7 mouse cellular contexts compared by ENCODE assay signal in genomic region chr11:97698741-97699611, GRCm38 (mm10). TPM values are rescaled to one million over a fixed set of nuclear protein-coding genes. Genes with fewer than 3 reads are reported as not detected.
A peak's percentile ranks its signal among the peaks of the same experiment; 100 is the strongest.
DNase-seq lines count a peak whose midpoint lies in the region; ATAC-seq and TF ChIP-seq lines count a peak whose summit lies in the region.

No protein-coding gene starts in this region.

- DNase-seq in adrenal gland, adult 18-20 months (ENCODE audit: low spot score in 2 of 2) = peak; percentile 74 to 78
- peak; percentile 87 for DNase-seq in embryonic facial prominence, embryonic 11.5 days (ENCODE audit: low spot score)
- peak; percentile 86 for DNase-seq in kidney, postnatal 0 days (ENCODE audit: low spot score)
- peak; percentile 70 for DNase-seq in lung, postnatal 25 days (ENCODE audit: low spot score)

- H3K27me3 ChIP-seq in ES-Bruce4 (ENCODE audit: control insufficient read depth, insufficient read depth, low read length, poor library complexity, severe bottlenecking) = no peaks in the 10 kb centered on the region
- H3K27me3 ChIP-seq in embryonic facial prominence, embryonic 11.5 days (ENCODE audit: control insufficient read depth, insufficient read depth, low read length) = no peaks in the 10 kb centered on the region
- H3K27me3 ChIP-seq in heart, embryonic 13.5 days (replicated peaks) = no peaks in the 10 kb centered on the region
- no peaks in the 10 kb centered on the region for H3K27me3 ChIP-seq in kidney, postnatal 0 days (ENCODE audit: insufficient read depth, low read length)
- H3K27me3 ChIP-seq in small intestine, adult 2 months (ENCODE audit: control insufficient read depth, insufficient read depth, low read length) = no peaks in the 10 kb centered on the region

- TF ChIP-seq EP300 in ES-Bruce4 (IDR thresholded peaks at IDR 0.05; ENCODE audit: insufficient read depth, low read depth, low read length) = no peak

- TF ChIP-seq CTCF in ES-Bruce4 (IDR thresholded peaks at IDR 0.05; ENCODE audit: low read depth, low read length) = peak; percentile 48
- TF ChIP-seq CTCF in kidney, postnatal 0 days (IDR thresholded peaks at IDR 0.05; ENCODE audit: low read depth) = peak; percentile 62
- TF ChIP-seq CTCF in small intestine, adult 2 months (IDR thresholded peaks at IDR 0.05; ENCODE audit: extremely low read depth, insufficient read length, insufficient replicate concordance, low read depth, low read length) = 0 out of 2 replicates have a peak, but pooled peaks have one; percentile 16

- H3K4me1 ChIP-seq in ES-Bruce4 (ENCODE audit: control insufficient read depth, insufficient read depth, low read length) = peaks cover 6% of the 10 kb centered on the region
- H3K4me1 ChIP-seq in embryonic facial prominence, embryonic 11.5 days (ENCODE audit: control insufficient read depth, insufficient read depth, low read length) = peaks cover 18% of the 10 kb centered on the region
- H3K4me1 ChIP-seq in heart, embryonic 13.5 days = peaks cover 64% of the 10 kb centered on the region
- peaks cover 35% of the 10 kb centered on the region for H3K4me1 ChIP-seq in kidney, postnatal 0 days (replicated peaks; ENCODE audit: insufficient read depth, low read length)
- peaks cover 5% of the 10 kb centered on the region for H3K4me1 ChIP-seq in small intestine, adult 2 months (ENCODE audit: control insufficient read depth, insufficient read depth, insufficient read length, low read length)

- H3K9ac ChIP-seq in ES-Bruce4 (ENCODE audit: low read depth, poor library complexity, severe bottlenecking) = peak overlapping the region; percentile 97
- H3K9ac ChIP-seq in embryonic facial prominence, embryonic 11.5 days (replicated peaks; ENCODE audit: low read length) = peak overlapping the region; percentile 83
- peak overlapping the region; percentile 98 for H3K9ac ChIP-seq in heart, embryonic 13.5 days
- peak overlapping the region; percentile 93 for H3K9ac ChIP-seq in kidney, postnatal 0 days (ENCODE audit: low read depth, low read length)

- H3K36me3 ChIP-seq in ES-Bruce4 (ENCODE audit: control insufficient read depth, insufficient read depth, low read length, poor library complexity, severe bottlenecking) = no peaks in the 10 kb centered on the region
- no peaks in the 10 kb centered on the region; the same call in 1 of the 2 replicates for H3K36me3 ChIP-seq in embryonic facial prominence, embryonic 11.5 days (replicated peaks; ENCODE audit: control insufficient read depth, insufficient read depth, low read depth, low read length)
- H3K36me3 ChIP-seq in heart, embryonic 13.5 days = no peaks in the 10 kb centered on the region
- H3K36me3 ChIP-seq in kidney, postnatal 0 days (ENCODE audit: insufficient read depth, low read length) = no peaks in the 10 kb centered on the region
- no peaks in the 10 kb centered on the region for H3K36me3 ChIP-seq in small intestine, adult 2 months (ENCODE audit: control insufficient read depth, insufficient read depth, low read length)

- H3K27ac ChIP-seq in ES-Bruce4 (ENCODE audit: insufficient read depth, low read length) = peak overlapping the region; percentile 52
- H3K27ac ChIP-seq in embryonic facial prominence, embryonic 11.5 days (replicated peaks; ENCODE audit: low read depth, low read length) = peak overlapping the region; percentile 94
- H3K27ac ChIP-seq in heart, embryonic 13.5 days (replicated peaks) = peak overlapping the region; percentile 99
- peak overlapping the region; percentile 98 for H3K27ac ChIP-seq in kidney, postnatal 0 days
- H3K27ac ChIP-seq in small intestine, adult 2 months (ENCODE audit: insufficient read depth, low read depth, low read length) = no peak overlapping the region

- peak overlapping the region; percentile 81 for H3K4me2 ChIP-seq in embryonic facial prominence, embryonic 11.5 days (ENCODE audit: low read depth, low read length)
- peak overlapping the region; percentile 97 for H3K4me2 ChIP-seq in heart, embryonic 13.5 days
- peak overlapping the region; percentile 93 for H3K4me2 ChIP-seq in kidney, postnatal 0 days (ENCODE audit: low read length)

- ATAC-seq in embryonic facial prominence, embryonic 11.5 days (replicated peaks; ENCODE audit: insufficient number of reproducible peaks, low FRiP score, low TSS enrichment, low read depth) = no peak
- ATAC-seq in heart, embryonic 13.5 days (ENCODE audit: extremely low read depth, insufficient number of reproducible peaks, low FRiP score, low TSS enrichment) = no peak; the same call in 1 of the 2 replicates
- 0 out of 2 replicates have a peak, but pooled peaks have one; percentile 1 for ATAC-seq in kidney, postnatal 0 days (replicated peaks; ENCODE audit: low FRiP score, low read depth)

- under 1% methylated on average over 55 of the region's 63 CpGs for WGBS in embryonic facial prominence, embryonic 11.5 days
- WGBS in heart, embryonic 13.5 days = 0% methylated on average over 52 of the region's 63 CpGs
- 0% methylated on average over 59 of the region's 63 CpGs for whole genome bisulfite sequencing in kidney, postnatal 0 days
- 2% methylated on average over 63 of the region's 63 CpGs for WGBS in small intestine, adult 2 months

- H3K4me3 ChIP-seq in ES-Bruce4 (ENCODE audit: low read depth, low read length) = peak overlapping the region; percentile 90
- H3K4me3 ChIP-seq in embryonic facial prominence, embryonic 11.5 days (ENCODE audit: low read depth, low read length) = peak overlapping the region; percentile 87
- peak overlapping the region; percentile 96 for H3K4me3 ChIP-seq in heart, embryonic 13.5 days
- peak overlapping the region; percentile 93 for H3K4me3 ChIP-seq in kidney, postnatal 0 days (replicated peaks; ENCODE audit: low read depth, low read length)
- H3K4me3 ChIP-seq in small intestine, adult 2 months (ENCODE audit: low read depth, low read length) = peak overlapping the region; percentile 84

- H3K9me3 ChIP-seq in ES-Bruce4 (replicated peaks; ENCODE audit: control insufficient read depth, insufficient read depth, low read length, poor library complexity, severe bottlenecking) = no peaks in the 10 kb centered on the region
- H3K9me3 ChIP-seq in embryonic facial prominence, embryonic 11.5 days (replicated peaks; ENCODE audit: control insufficient read depth, low read length) = no peaks in the 10 kb centered on the region
- H3K9me3 ChIP-seq in heart, embryonic 13.5 days = no peaks in the 10 kb centered on the region
- H3K9me3 ChIP-seq in kidney, postnatal 0 days (replicated peaks; ENCODE audit: low read length) = no peaks in the 10 kb centered on the region

- no peak for TF ChIP-seq POLR2A in ES-Bruce4 (IDR thresholded peaks at IDR 0.05; ENCODE audit: insufficient read depth, low read length)
- no peak for TF ChIP-seq POLR2A in small intestine, adult 2 months (IDR thresholded peaks at IDR 0.05; ENCODE audit: low read depth, low read length)

RNA-seq across cellular contexts. Expression of gene Pcgf2, which starts 1.3 kb away (rescaled TPM):
- 74.6 and 84.0 TPM in 2 replicates for polyA plus RNA-seq in ES-Bruce4 (2011; ENCODE audit: insufficient read depth, insufficient read length, low read depth, missing spikeins)
- total RNA-seq in adrenal gland, adult 18-20 months (2021) = 10 to 100 TPM; 18.6 to 19.5 TPM
- 18.0 and 21.8 TPM in 2 replicates for polyA plus RNA-seq in embryonic facial prominence, embryonic 11.5 days (2014; fragmentation: Nextera tagmentation; extraction: Ambion mirVana)
- 10.5 and 11.0 TPM in 2 replicates for polyA plus RNA-seq in heart, embryonic 13.5 days (2015; fragmentation: Nextera tagmentation; extraction: Ambion mirVana)
- polyA plus RNA-seq in kidney, postnatal 0 days (2015; fragmentation: Nextera tagmentation; extraction: Ambion mirVana) = 10.4 and 11.4 TPM in 2 replicates
- polyA plus RNA-seq in small intestine, adult 2 months (2012; rRNA removed) = 25.9 and 77.9 TPM in 2 replicates

RNA-seq across cellular contexts. Expression of gene Psmb3, which starts 4.2 kb away (rescaled TPM):
- polyA plus RNA-seq in ES-Bruce4 (2011; ENCODE audit: insufficient read depth, insufficient read length, low read depth, missing spikeins) = 296 and 332 TPM in 2 replicates
- 100 to 1,000 TPM; 221 to 238 TPM for total RNA-seq in adrenal gland, adult 18-20 months (2021)
- polyA plus RNA-seq in embryonic facial prominence, embryonic 11.5 days (2014; fragmentation: Nextera tagmentation; extraction: Ambion mirVana) = 476 and 532 TPM in 2 replicates
- polyA plus RNA-seq in heart, embryonic 13.5 days (2015; fragmentation: Nextera tagmentation; extraction: Ambion mirVana) = 371 and 445 TPM in 2 replicates
- polyA plus RNA-seq in kidney, postnatal 0 days (2015; fragmentation: Nextera tagmentation; extraction: Ambion mirVana) = 504 and 541 TPM in 2 replicates
- polyA plus RNA-seq in small intestine, adult 2 months (2012; rRNA removed) = 164 and 330 TPM in 2 replicates

RNA-seq across cellular contexts. Expression of gene Cisd3, which starts 13.3 kb away (rescaled TPM):
- 62.3 and 77.2 TPM in 2 replicates for polyA plus RNA-seq in ES-Bruce4 (2011; ENCODE audit: insufficient read depth, insufficient read length, low read depth, missing spikeins)
- total RNA-seq in adrenal gland, adult 18-20 months (2021) = 100 to 1,000 TPM; 165 to 273 TPM
- 11.8 TPM in 2 replicates for polyA plus RNA-seq in embryonic facial prominence, embryonic 11.5 days (2014; fragmentation: Nextera tagmentation; extraction: Ambion mirVana)
- 44.1 and 53.7 TPM in 2 replicates for polyA plus RNA-seq in heart, embryonic 13.5 days (2015; fragmentation: Nextera tagmentation; extraction: Ambion mirVana)
- 69.2 and 70.9 TPM in 2 replicates for polyA plus RNA-seq in kidney, postnatal 0 days (2015; fragmentation: Nextera tagmentation; extraction: Ambion mirVana)
- 112 and 249 TPM in 2 replicates for polyA plus RNA-seq in small intestine, adult 2 months (2012; rRNA removed)

RNA-seq across cellular contexts. Expression of gene Mllt6, which starts 35.8 kb away (rescaled TPM):
- 23.7 and 25.2 TPM in 2 replicates for polyA plus RNA-seq in ES-Bruce4 (2011; ENCODE audit: insufficient read depth, insufficient read length, low read depth, missing spikeins)
- 10 to 100 TPM; 42.4 to 44.0 TPM for total RNA-seq in adrenal gland, adult 18-20 months (2021)
- 3.7 and 3.9 TPM in 2 replicates for polyA plus RNA-seq in embryonic facial prominence, embryonic 11.5 days (2014; fragmentation: Nextera tagmentation; extraction: Ambion mirVana)
- 1.7 and 1.9 TPM in 2 replicates for polyA plus RNA-seq in heart, embryonic 13.5 days (2015; fragmentation: Nextera tagmentation; extraction: Ambion mirVana)
- polyA plus RNA-seq in kidney, postnatal 0 days (2015; fragmentation: Nextera tagmentation; extraction: Ambion mirVana) = 2.3 TPM in 2 replicates
- 18.4 and 38.6 TPM in 2 replicates for polyA plus RNA-seq in small intestine, adult 2 months (2012; rRNA removed)

RNA-seq across cellular contexts. Expression of gene Pip4k2b, which starts 45.5 kb away (rescaled TPM):
- 35.0 and 36.6 TPM in 2 replicates for polyA plus RNA-seq in ES-Bruce4 (2011; ENCODE audit: insufficient read depth, insufficient read length, low read depth, missing spikeins)
- 10 to 100 TPM; 22.4 to 26.5 TPM for total RNA-seq in adrenal gland, adult 18-20 months (2021)
- 2.6 and 2.8 TPM in 2 replicates for polyA plus RNA-seq in embryonic facial prominence, embryonic 11.5 days (2014; fragmentation: Nextera tagmentation; extraction: Ambion mirVana)
- 0.90 and 1.0 TPM in 2 replicates for polyA plus RNA-seq in heart, embryonic 13.5 days (2015; fragmentation: Nextera tagmentation; extraction: Ambion mirVana)
- polyA plus RNA-seq in kidney, postnatal 0 days (2015; fragmentation: Nextera tagmentation; extraction: Ambion mirVana) = 1.5 TPM in 2 replicates
- 2.0 and 3.4 TPM in 2 replicates for polyA plus RNA-seq in small intestine, adult 2 months (2012; rRNA removed)
